Mouse (Mus musculus) liver, adult 2 months (tissue): ENCODE measurements around the gene Ldhc.

Experiments
- CTCF ChIP-seq: fragments of 200-500 bp; IDR thresholded peaks from 2 replicates; pipeline ENCODE4 v1.5.1; 2011; ENCODE audit warnings: low read depth, low read length, control low read depth
- POLR2A ChIP-seq: fragments of 200-500 bp; IDR thresholded peaks from 2 replicates; pipeline ENCODE4 v1.6.1; 2011; ENCODE audit warnings: low read length, control low read depth; ENCODE audit not compliant: insufficient read depth; ENCODE audit errors: extremely low read depth

DNA sequence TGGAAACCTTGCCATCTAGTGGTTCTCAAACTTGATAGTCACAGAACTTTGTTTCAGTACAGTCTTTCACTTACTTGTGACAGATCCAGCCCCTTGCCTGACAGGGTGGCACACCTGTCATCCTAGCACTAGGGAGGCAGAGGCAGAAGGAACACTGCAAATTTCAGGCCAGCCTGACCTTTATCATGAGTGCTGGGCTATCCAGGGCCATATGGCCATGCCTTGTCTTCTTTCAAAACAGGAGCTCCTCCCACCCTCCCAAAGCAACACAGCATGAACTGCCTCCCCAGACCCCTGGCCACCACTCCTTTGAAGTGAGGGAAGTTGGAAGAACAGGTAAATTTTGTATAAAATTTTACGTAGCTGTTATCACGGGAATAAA is 33.2 kb upstream of the Ldhc start:
- TF ChIP-seq CTCF: no peak
- TF ChIP-seq POLR2A: no peak
